Mouse (Mus musculus) heart, embryonic 12.5 days (tissue): Measurements from ENCODE around the gene Dgka. TPM values are rescaled to one million over a fixed set of nuclear protein-coding genes. Genes with fewer than 3 reads are reported as not detected.

ENCODE experiments used
- ATAC-seq: fragments of 200-750 bp; cut with Nextera tagmentation; 2 replicates; pipeline ENCODE4 v1.8.0; 2017; ENCODE audit warnings: moderate TSS enrichment, moderate library complexity; ENCODE audit not compliant: insufficient number of reproducible peaks, low FRiP score
- H3K27ac ChIP-seq: fragments of 300-500 bp; sonication (generic); 2 replicates; pipeline ENCODE4 v1.5.1; 2016; ENCODE audit warnings: mild to moderate bottlenecking, moderate library complexity; ENCODE audit not compliant: poor library complexity, severe bottlenecking
- H3K27me3 ChIP-seq: fragments of 300-500 bp; sonication (generic); replicated peaks from 2 replicates; pipeline ENCODE4 v1.6.1; 2016; ENCODE audit warnings: mild to moderate bottlenecking, moderate library complexity
- H3K36me3 ChIP-seq: fragments of 300-500 bp; sonication (generic); 2 replicates; pipeline ENCODE4 v1.6.1; 2016; ENCODE audit warnings: mild to moderate bottlenecking, moderate library complexity
- H3K4me1 ChIP-seq: fragments of 300-500 bp; sonication (generic); replicated peaks from 2 replicates; pipeline ENCODE4 v1.6.1; 2016; ENCODE audit warnings: mild to moderate bottlenecking
- H3K4me2 ChIP-seq: fragments of 300-500 bp; sonication (generic); 2 replicates; pipeline ENCODE4 v1.6.1; 2016; ENCODE audit warnings: mild to moderate bottlenecking, moderate library complexity
- H3K4me3 ChIP-seq: fragments of 300-500 bp; sonication (generic); 2 replicates; pipeline ENCODE4 v1.5.1; 2016; ENCODE audit warnings: mild to moderate bottlenecking
- H3K9ac ChIP-seq: fragments of 300-500 bp; sonication (generic); 2 replicates; pipeline ENCODE4 v1.6.1; 2016; ENCODE audit warnings: mild to moderate bottlenecking, moderate library complexity
- H3K9me3 ChIP-seq: fragments of 300-500 bp; sonication (generic); replicated peaks from 2 replicates; pipeline ENCODE4 v1.6.1; 2016; ENCODE audit warnings: mild to moderate bottlenecking, moderate library complexity
- WGBS: fragments of 180-500 bp; shearing (Covaris S2); methylation state at CpG from one replicate; pipeline ENCODE4 v1.1.7; 2016; 5-methylcytosine and 5-hydroxymethylcytosine counted together
- polyA plus RNA-seq: library from polyadenylated mRNA; unstranded; fragments of >200 nt; fragmentation: Nextera tagmentation; extraction: Ambion mirVana; gene quantifications from 2 replicates; pipeline ENCODE4 v1.2.1, GENCODE M21; 2016

Dgka gene
- polyA plus RNA-seq, 1 experiment from 2014 or later = 4.4 TPM

GRCm38 (mm10) chr10:128699611-128700010 lies 45.0 kb downstream of the Dgka start:
- Histone ChIP-seq H3K4me2 (no peak overlapping the region), H3K4me1 (peaks cover 38% of the 10 kb centered on the region), H3K27ac (peak overlapping the region; percentile 31; the same call in 1 of the 2 replicates), H3K9me3 (no peaks in the 10 kb centered on the region), H3K27me3 (no peaks in the 10 kb centered on the region), H3K36me3 (peaks cover 52% of the 10 kb centered on the region), H3K4me3 (no peak overlapping the region), H3K9ac (peak overlapping the region; percentile 22; the same call in 1 of the 2 replicates)
- no peak for ATAC-seq
- WGBS = 43% methylated on average over 11 of the region's 11 CpGs

GRCm38 (mm10) chr10:128699006-128699405 lies 45.6 kb downstream of the Dgka start:
- H3K4me2 ChIP-seq = no peak overlapping the region
- H3K27me3 ChIP-seq = no peaks in the 10 kb centered on the region
- WGBS = 81% methylated on average over 5 of the region's 5 CpGs
- peaks cover 39% of the 10 kb centered on the region for H3K4me1 ChIP-seq
- H3K4me3 ChIP-seq = no peak overlapping the region
- no peak for ATAC-seq
- 0 out of 2 replicates have a peak overlapping the region, but pooled peaks have one; percentile 22 for H3K9ac ChIP-seq
- peaks cover 52% of the 10 kb centered on the region for H3K36me3 ChIP-seq
- H3K27ac ChIP-seq = peak overlapping the region; percentile 20; the same call in 1 of the 2 replicates
- no peaks in the 10 kb centered on the region for H3K9me3 ChIP-seq

DNA sequence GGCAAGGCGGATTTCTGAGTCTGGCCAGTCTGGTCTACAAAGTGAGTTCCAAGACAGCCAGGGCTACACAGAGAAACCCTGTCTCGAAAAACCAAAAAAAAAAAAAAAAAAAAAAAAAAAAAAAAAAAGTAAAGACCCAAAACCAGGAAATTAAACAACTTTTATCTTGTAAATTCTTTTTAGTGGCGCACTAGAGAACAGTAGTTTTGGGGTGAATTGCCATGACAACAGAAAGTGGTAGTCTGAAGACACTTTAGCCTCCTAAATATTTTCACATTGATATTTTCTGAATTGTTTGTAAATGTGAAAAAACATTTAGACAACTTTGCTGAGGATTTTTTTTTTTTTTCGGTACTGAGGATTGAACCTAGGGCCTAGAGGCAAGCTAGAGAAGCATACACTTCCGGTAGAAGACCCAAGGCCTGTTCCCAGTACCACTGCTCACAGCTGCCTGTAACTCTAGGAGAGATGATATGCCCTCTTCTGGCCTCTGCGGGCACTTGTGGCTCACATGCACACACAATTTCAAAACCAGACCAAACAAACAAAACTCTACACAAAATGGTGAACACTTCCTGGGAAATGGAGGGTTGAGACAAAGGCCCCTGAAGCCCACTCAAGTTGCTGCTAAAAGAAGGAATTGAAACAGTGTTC lies 47.5 kb downstream of the Dgka start:
- peaks cover 21% of the 10 kb centered on the region for H3K4me1 ChIP-seq
- 84% methylated on average over 6 of the region's 6 CpGs for WGBS
- H3K9me3 ChIP-seq = no peaks in the 10 kb centered on the region
- ATAC-seq = no peak
- no peak overlapping the region for H3K9ac ChIP-seq
- peak overlapping the region; percentile 82 for H3K4me2 ChIP-seq
- no peak overlapping the region for H3K4me3 ChIP-seq
- peak overlapping the region; percentile 64; the same call in 1 of the 2 replicates for H3K27ac ChIP-seq
- H3K27me3 ChIP-seq = no peaks in the 10 kb centered on the region
- H3K36me3 ChIP-seq = peaks cover 43% of the 10 kb centered on the region

- H3K9ac ChIP-seq = peak within 1 kb of the TSS; percentile 96
- no peaks in the 10 kb centered on the region for H3K27me3 ChIP-seq
- H3K4me2 ChIP-seq = peak within 1 kb of the TSS; percentile 82
- H3K4me1 ChIP-seq = peaks cover 21% of the 10 kb centered on the region
- H3K4me3 ChIP-seq = peak within 1 kb of the TSS; percentile 93
- peak within 1 kb of the TSS; percentile 98 for H3K27ac ChIP-seq
- WGBS = under 1% methylated on average over 40 of the region's 40 CpGs
- ATAC-seq = peak; percentile 98
- no peaks in the 10 kb centered on the region for H3K9me3 ChIP-seq
- peaks cover 35% of the 10 kb centered on the region for H3K36me3 ChIP-seq
Measured at GRCm38 (mm10) chr10:128695992-128696807, 48.5 kb downstream of the Dgka start, which contains the start of gene Rab5b. Gene Rab5b (minus strand): TSS chr10:128696264.

GRCm38 (mm10) chr10:128695411-128695991 lies 49.2 kb downstream of the Dgka start:
- no peaks in the 10 kb centered on the region for H3K27me3 ChIP-seq
- H3K4me2 ChIP-seq = peak overlapping the region; percentile 82
- peak overlapping the region; percentile 98 for H3K27ac ChIP-seq
- H3K9me3 ChIP-seq = no peaks in the 10 kb centered on the region
- ATAC-seq = no peak; the same call in 1 of the 2 replicates
- peaks cover 21% of the 10 kb centered on the region for H3K4me1 ChIP-seq
- peak overlapping the region; percentile 96 for H3K9ac ChIP-seq
- WGBS = 1% methylated on average over 22 of the region's 22 CpGs
- H3K4me3 ChIP-seq = peak overlapping the region; percentile 93
- H3K36me3 ChIP-seq = peaks cover 29% of the 10 kb centered on the region

GRCm38 (mm10) chr10:128674469-128675008 lies 70.1 kb downstream of the Dgka start:
- 4% methylated on average over 9 of the region's 9 CpGs for WGBS
- peaks cover 12% of the 10 kb centered on the region for H3K36me3 ChIP-seq
- no peaks in the 10 kb centered on the region; the same call in 1 of the 2 replicates for H3K4me1 ChIP-seq
- H3K9me3 ChIP-seq = no peaks in the 10 kb centered on the region
- peak overlapping the region; percentile 95 for H3K4me2 ChIP-seq
- peak overlapping the region; percentile 79 for H3K4me3 ChIP-seq
- 0 out of 2 replicates have a peak overlapping the region, but pooled peaks have one; percentile 55 for H3K27ac ChIP-seq
- ATAC-seq = no peak
- peaks cover 7% of the 10 kb centered on the region; the same call in 1 of the 2 replicates for H3K27me3 ChIP-seq
- peak overlapping the region; percentile 72 for H3K9ac ChIP-seq

DNA sequence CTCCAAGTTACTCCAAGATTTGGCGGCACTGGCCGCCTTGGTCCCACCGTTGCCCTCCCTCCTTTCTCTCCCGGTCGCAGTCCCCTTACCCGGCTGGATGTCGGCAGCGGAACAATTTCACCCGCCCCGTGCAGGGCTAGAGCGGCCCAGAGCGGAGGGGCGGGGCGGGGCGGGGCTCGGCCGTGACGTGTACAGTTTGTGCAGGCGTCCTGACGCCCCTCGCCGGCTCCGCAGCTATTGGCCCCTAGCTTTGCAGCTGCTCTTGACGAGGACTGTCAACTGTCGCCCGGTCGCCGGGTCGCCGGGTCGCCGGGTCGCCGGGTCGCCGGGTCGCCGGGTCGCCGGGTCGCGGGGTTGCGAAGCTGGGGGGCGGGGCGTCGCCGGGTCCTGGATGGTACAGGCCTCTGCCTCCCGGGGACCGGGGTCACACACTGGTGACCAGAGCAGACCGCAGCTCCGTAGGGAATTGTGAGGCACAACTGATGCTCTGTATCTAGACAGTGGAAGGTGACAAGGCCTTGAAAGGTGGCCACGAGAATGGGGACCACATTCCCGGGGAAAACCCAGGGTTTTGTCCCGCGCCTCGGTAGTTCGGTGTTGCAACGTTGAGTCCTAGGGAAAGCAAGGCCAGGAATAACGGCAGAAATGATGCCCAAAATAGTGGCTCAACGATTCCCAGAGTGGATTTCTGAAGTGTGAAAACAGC lies 70.7 kb downstream of the Dgka start, which contains the start of gene Suox:
Gene Suox (minus strand): TSS at position 311 of the 706 bp plus-strand sequence.
- Histone ChIP-seq H3K36me3 (peaks cover 7% of the 10 kb centered on the region; the same call in 1 of the 2 replicates), H3K27ac (peak within 1 kb of the TSS; percentile 55; the same call in 1 of the 2 replicates), H3K9ac (peak within 1 kb of the TSS; percentile 72), H3K27me3 (peaks cover 7% of the 10 kb centered on the region; the same call in 1 of the 2 replicates), H3K4me3 (peak within 1 kb of the TSS; percentile 79), H3K4me2 (peak within 1 kb of the TSS; percentile 95), H3K9me3 (no peaks in the 10 kb centered on the region), H3K4me1 (no peaks in the 10 kb centered on the region; the same call in 1 of the 2 replicates)
- peak; percentile 96 for ATAC-seq
- WGBS = under 1% methylated on average over 60 of the region's 60 CpGs

DNA sequence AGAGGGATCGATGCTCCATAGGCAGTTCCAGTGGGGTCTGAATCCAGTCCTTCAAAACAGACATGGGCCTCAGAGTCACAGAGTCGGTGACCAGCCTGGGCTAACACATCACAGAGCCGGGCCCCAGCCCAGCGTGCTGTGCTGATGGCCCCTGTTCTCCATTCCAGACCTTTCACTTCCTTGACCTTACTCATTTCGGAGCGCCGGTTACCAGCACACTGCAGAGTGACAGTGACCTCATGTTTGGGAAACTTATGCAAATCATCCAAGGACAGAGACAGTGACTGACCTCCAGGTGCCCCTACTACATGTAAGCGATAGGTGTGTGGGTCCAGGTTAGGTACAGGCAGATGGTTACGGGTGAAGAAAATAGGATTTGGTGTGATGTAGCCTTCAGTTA lies 73.5 kb downstream of the Dgka start:
- Histone ChIP-seq H3K27me3 (peaks cover 7% of the 10 kb centered on the region; the same call in 1 of the 2 replicates), H3K4me3 (no peak overlapping the region), H3K4me1 (peaks cover 6% of the 10 kb centered on the region; the same call in 1 of the 2 replicates), H3K9ac (no peak overlapping the region), H3K9me3 (no peaks in the 10 kb centered on the region), H3K36me3 (peaks cover 7% of the 10 kb centered on the region; the same call in 1 of the 2 replicates), H3K27ac (no peak overlapping the region), H3K4me2 (no peak overlapping the region)
- no peak for ATAC-seq
- 88% methylated on average over 9 of the region's 9 CpGs for WGBS
